ENCODE assay signal across 8 mouse cellular contexts in the genomic region with DNA sequence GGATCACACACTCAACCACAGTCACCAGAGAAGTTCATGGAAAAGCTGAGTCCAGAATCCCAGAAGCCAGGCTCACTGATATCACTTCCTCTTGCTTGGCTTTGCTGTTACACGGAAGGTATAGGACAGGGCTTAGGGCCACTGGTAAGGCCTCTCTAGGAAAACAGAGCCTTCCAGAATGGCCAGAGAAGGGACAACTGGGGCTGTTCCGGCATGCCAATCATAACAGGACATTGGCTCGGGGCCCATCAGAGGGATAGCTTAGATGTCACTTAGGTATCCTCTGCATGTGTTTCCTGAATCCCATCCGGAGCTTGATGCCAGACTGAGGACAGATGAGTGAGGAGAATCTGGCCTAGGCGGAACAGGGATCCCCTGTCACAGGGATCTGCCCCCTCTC.
DNase-seq lines count a peak whose midpoint lies in the region; ATAC-seq lines count a peak whose summit lies in the region.

No protein-coding gene starts in this region.

- no peaks in the 10 kb centered on the region for H3K36me3 ChIP-seq in forebrain, embryonic 12.5 days (replicated peaks)
- no peaks in the 10 kb centered on the region for H3K36me3 ChIP-seq in intestine, embryonic 14.5 days (ENCODE audit: control insufficient read depth, insufficient read depth, low read length)
- H3K36me3 ChIP-seq in liver, embryonic 15.5 days (replicated peaks) = no peaks in the 10 kb centered on the region

- no peak for ATAC-seq in forebrain, embryonic 12.5 days (ENCODE audit: low FRiP score)
- no peak; the same call in 1 of the 2 replicates for ATAC-seq in intestine, embryonic 14.5 days (replicated peaks; ENCODE audit: low FRiP score, low TSS enrichment, low read depth)
- ATAC-seq in liver, embryonic 15.5 days (ENCODE audit: insufficient read depth) = 0 out of 2 replicates have a peak, but pooled peaks have one; percentile 25

- peaks cover 35% of the 10 kb centered on the region for H3K4me1 ChIP-seq in forebrain, embryonic 12.5 days
- no peaks in the 10 kb centered on the region; the same call in 1 of the 2 replicates for H3K4me1 ChIP-seq in intestine, embryonic 14.5 days (replicated peaks; ENCODE audit: control insufficient read depth, insufficient read depth, low read length)
- no peaks in the 10 kb centered on the region for H3K4me1 ChIP-seq in liver, embryonic 15.5 days (replicated peaks)

- 56% methylated on average over 5 of the region's 5 CpGs for WGBS in forebrain, embryonic 12.5 days
- 79% methylated on average over 5 of the region's 5 CpGs for WGBS in intestine, embryonic 14.5 days
- WGBS in liver, embryonic 15.5 days (ENCODE audit: insufficient replicate concordance) = 58% methylated on average over 5 of the region's 5 CpGs

- H3K27ac ChIP-seq in forebrain, embryonic 12.5 days = peak overlapping the region; percentile 95
- H3K27ac ChIP-seq in intestine, embryonic 14.5 days (ENCODE audit: low read depth) = peak overlapping the region; percentile 75
- no peak overlapping the region for H3K27ac ChIP-seq in liver, embryonic 15.5 days (replicated peaks)

- DNase-seq in MN1 (ENCODE audit: low spot score) = peak; percentile 14
- no peak for DNase-seq in intestine, embryonic 14.5 days (ENCODE audit: low spot score)
- DNase-seq in skeletal muscle tissue, adult 2 months (ENCODE audit: low read depth, low spot score) = peak; percentile 3
- no peak for DNase-seq in embryo, embryonic 10.5 days (ENCODE audit: low spot score)
- DNase-seq in cerebellum, adult 11 months = no peak
- DNase-seq in adipocyte (ENCODE audit: low spot score) = no peak

- H3K27me3 ChIP-seq in forebrain, embryonic 12.5 days = peaks cover 83% of the 10 kb centered on the region
- peaks cover 16% of the 10 kb centered on the region; the same call in 1 of the 2 replicates for H3K27me3 ChIP-seq in intestine, embryonic 14.5 days (replicated peaks; ENCODE audit: control insufficient read depth, insufficient read depth, low read length)
- peaks cover 18% of the 10 kb centered on the region for H3K27me3 ChIP-seq in liver, embryonic 15.5 days

- 0 out of 2 replicates have a peak overlapping the region, but pooled peaks have one; percentile 38 for H3K4me2 ChIP-seq in forebrain, embryonic 12.5 days
- H3K4me2 ChIP-seq in intestine, embryonic 14.5 days (ENCODE audit: low read length) = no peak overlapping the region
- H3K4me2 ChIP-seq in liver, embryonic 15.5 days = no peak overlapping the region

- no peaks in the 10 kb centered on the region for H3K9me3 ChIP-seq in forebrain, embryonic 12.5 days
- no peaks in the 10 kb centered on the region for H3K9me3 ChIP-seq in intestine, embryonic 14.5 days (ENCODE audit: control insufficient read depth, low read length)
- H3K9me3 ChIP-seq in liver, embryonic 15.5 days (replicated peaks) = no peaks in the 10 kb centered on the region

- H3K9ac ChIP-seq in forebrain, embryonic 12.5 days = 0 out of 2 replicates have a peak overlapping the region, but pooled peaks have one; percentile 12
- H3K9ac ChIP-seq in intestine, embryonic 14.5 days (ENCODE audit: low read length) = no peak overlapping the region
- no peak overlapping the region for H3K9ac ChIP-seq in liver, embryonic 15.5 days

- no peak overlapping the region for H3K4me3 ChIP-seq in forebrain, embryonic 12.5 days (replicated peaks)
- H3K4me3 ChIP-seq in intestine, embryonic 14.5 days (ENCODE audit: low read depth, low read length) = no peak overlapping the region
- no peak overlapping the region for H3K4me3 ChIP-seq in liver, embryonic 15.5 days (replicated peaks)

Comparison
In these comparisons a context has a peak if more than half of its experiments do, and no peak if none do; other contexts are left out.
1. DNase-seq: peak in MN1 (single experiment) and skeletal muscle tissue, adult 2 months (single experiment); none in intestine, embryonic 14.5 days (single experiment), embryo, embryonic 10.5 days (single experiment), cerebellum, adult 11 months (single experiment) and adipocyte (single experiment).